Mouse (Mus musculus): Measurements from ENCODE around the gene Brca1. TPM values are rescaled to one million over a fixed set of nuclear protein-coding genes. Genes with fewer than 3 reads are reported as not detected.

Brca1 gene
- polyA plus RNA-seq, 1 experiment = 0.67 TPM

- no peak for DNase-seq
- no peak for TF ChIP-seq POLR2A (IDR thresholded peaks at IDR 0.05; ENCODE audit: borderline replicate concordance, insufficient read depth, low read length)
- TF ChIP-seq CTCF (IDR thresholded peaks at IDR 0.05; ENCODE audit: borderline replicate concordance, insufficient read depth, low read depth, low read length) = no peak
- no peak overlapping the region for H3K27ac ChIP-seq (ENCODE audit: insufficient read depth, low read length)
- WGBS = 22% methylated on average over 9 of the region's 9 CpGs
- peaks cover 2% of the 10 kb centered on the region; the same call in 1 of the 2 replicates for H3K4me1 ChIP-seq (ENCODE audit: control insufficient read depth, insufficient read depth, low read length)
- no peak overlapping the region for H3K4me3 ChIP-seq (replicated peaks; ENCODE audit: insufficient read depth, low read depth, low read length)
- no peaks in the 10 kb centered on the region for H3K27me3 ChIP-seq (ENCODE audit: control insufficient read depth, insufficient read depth, low read length)
Observed at GRCm38 (mm10) chr11:101525936-101526595, 25.7 kb downstream of the Brca1 start.

GRCm38 (mm10) chr11:101525056-101525455 is 26.7 kb downstream of the Brca1 start:
- no peak overlapping the region for H3K4me3 ChIP-seq (replicated peaks; ENCODE audit: insufficient read depth, low read depth, low read length)
- no peaks in the 10 kb centered on the region for H3K27me3 ChIP-seq (ENCODE audit: control insufficient read depth, insufficient read depth, low read length)
- peaks cover 2% of the 10 kb centered on the region; the same call in 1 of the 2 replicates for H3K4me1 ChIP-seq (ENCODE audit: control insufficient read depth, insufficient read depth, low read length)
- WGBS = 11% methylated on average over 10 of the region's 10 CpGs
- no peak overlapping the region for H3K27ac ChIP-seq (ENCODE audit: insufficient read depth, low read length)
- TF ChIP-seq POLR2A (IDR thresholded peaks at IDR 0.05; ENCODE audit: borderline replicate concordance, insufficient read depth, low read length) (no peak), CTCF (IDR thresholded peaks at IDR 0.05; ENCODE audit: borderline replicate concordance, insufficient read depth, low read depth, low read length) (no peak)
- DNase-seq = no peak

GRCm38 (mm10) chr11:101524446-101524845 is 27.3 kb downstream of the Brca1 start:
- no peaks in the 10 kb centered on the region for H3K27me3 ChIP-seq (ENCODE audit: control insufficient read depth, insufficient read depth, low read length)
- DNase-seq = no peak
- TF ChIP-seq CTCF (IDR thresholded peaks at IDR 0.05; ENCODE audit: borderline replicate concordance, insufficient read depth, low read depth, low read length) (no peak), POLR2A (IDR thresholded peaks at IDR 0.05; ENCODE audit: borderline replicate concordance, insufficient read depth, low read length) (no peak)
- H3K4me1 ChIP-seq (ENCODE audit: control insufficient read depth, insufficient read depth, low read length) = peaks cover 2% of the 10 kb centered on the region; the same call in 1 of the 2 replicates
- WGBS = 86% methylated on average over 8 of the region's 8 CpGs
- no peak overlapping the region for H3K4me3 ChIP-seq (replicated peaks; ENCODE audit: insufficient read depth, low read depth, low read length)
- H3K27ac ChIP-seq (ENCODE audit: insufficient read depth, low read length) = no peak overlapping the region

- no peak overlapping the region for H3K27ac ChIP-seq (ENCODE audit: insufficient read depth, low read length)
- DNase-seq = no peak
- WGBS = 91% methylated on average over 6 of the region's 6 CpGs
- no peak for TF ChIP-seq CTCF (IDR thresholded peaks at IDR 0.05; ENCODE audit: borderline replicate concordance, insufficient read depth, low read depth, low read length)
- TF ChIP-seq POLR2A (IDR thresholded peaks at IDR 0.05; ENCODE audit: borderline replicate concordance, insufficient read depth, low read length) = no peak
- H3K4me1 ChIP-seq (ENCODE audit: control insufficient read depth, insufficient read depth, low read length) = no peaks in the 10 kb centered on the region
- H3K4me3 ChIP-seq (replicated peaks; ENCODE audit: insufficient read depth, low read depth, low read length) = no peak overlapping the region
- H3K27me3 ChIP-seq (ENCODE audit: control insufficient read depth, insufficient read depth, low read length) = no peaks in the 10 kb centered on the region
Observed at GRCm38 (mm10) chr11:101519364-101519763, 32.4 kb downstream of the Brca1 start.

GRCm38 (mm10) chr11:101518937-101519336 is 32.8 kb downstream of the Brca1 start:
- no peak for TF ChIP-seq POLR2A (IDR thresholded peaks at IDR 0.05; ENCODE audit: borderline replicate concordance, insufficient read depth, low read length)
- peak; percentile 17; the same call in 1 of the 2 replicates for TF ChIP-seq CTCF (IDR thresholded peaks at IDR 0.05; ENCODE audit: borderline replicate concordance, insufficient read depth, low read depth, low read length)
- Histone ChIP-seq H3K4me3 (replicated peaks; ENCODE audit: insufficient read depth, low read depth, low read length) (no peak overlapping the region), H3K4me1 (ENCODE audit: control insufficient read depth, insufficient read depth, low read length) (no peaks in the 10 kb centered on the region), H3K27ac (ENCODE audit: insufficient read depth, low read length) (no peak overlapping the region), H3K27me3 (ENCODE audit: control insufficient read depth, insufficient read depth, low read length) (no peaks in the 10 kb centered on the region)
- DNase-seq = no peak
- 34% methylated on average over 5 of the region's 5 CpGs for WGBS

GRCm38 (mm10) chr11:101507090-101507489 is 44.7 kb downstream of the Brca1 start:
- Histone ChIP-seq H3K4me1 (ENCODE audit: control insufficient read depth, insufficient read depth, low read length) (no peaks in the 10 kb centered on the region), H3K4me3 (replicated peaks; ENCODE audit: insufficient read depth, low read depth, low read length) (no peak overlapping the region), H3K27me3 (ENCODE audit: control insufficient read depth, insufficient read depth, low read length) (no peaks in the 10 kb centered on the region), H3K27ac (ENCODE audit: insufficient read depth, low read length) (no peak overlapping the region)
- WGBS = 93% methylated on average over 7 of the region's 7 CpGs
- DNase-seq = no peak
- no peak for TF ChIP-seq CTCF (IDR thresholded peaks at IDR 0.05; ENCODE audit: borderline replicate concordance, insufficient read depth, low read depth, low read length)
- no peak for TF ChIP-seq POLR2A (IDR thresholded peaks at IDR 0.05; ENCODE audit: borderline replicate concordance, insufficient read depth, low read length)

GRCm38 (mm10) chr11:101506269-101506780 is 45.4 kb downstream of the Brca1 start:
- no peak for TF ChIP-seq POLR2A (IDR thresholded peaks at IDR 0.05; ENCODE audit: borderline replicate concordance, insufficient read depth, low read length)
- Histone ChIP-seq H3K4me3 (replicated peaks; ENCODE audit: insufficient read depth, low read depth, low read length) (no peak overlapping the region), H3K27me3 (ENCODE audit: control insufficient read depth, insufficient read depth, low read length) (no peaks in the 10 kb centered on the region), H3K27ac (ENCODE audit: insufficient read depth, low read length) (no peak overlapping the region), H3K4me1 (ENCODE audit: control insufficient read depth, insufficient read depth, low read length) (no peaks in the 10 kb centered on the region)
- DNase-seq = no peak
- 55% methylated on average over 5 of the region's 5 CpGs for WGBS

GRCm38 (mm10) chr11:101486126-101486525 is 65.6 kb downstream of the Brca1 start:
- TF ChIP-seq POLR2A (IDR thresholded peaks at IDR 0.05; ENCODE audit: borderline replicate concordance, insufficient read depth, low read length) (no peak), CTCF (IDR thresholded peaks at IDR 0.05; ENCODE audit: borderline replicate concordance, insufficient read depth, low read depth, low read length) (no peak)
- Histone ChIP-seq H3K27me3 (ENCODE audit: control insufficient read depth, insufficient read depth, low read length) (no peaks in the 10 kb centered on the region), H3K4me3 (replicated peaks; ENCODE audit: insufficient read depth, low read depth, low read length) (no peak overlapping the region), H3K4me1 (ENCODE audit: control insufficient read depth, insufficient read depth, low read length) (no peaks in the 10 kb centered on the region), H3K27ac (ENCODE audit: insufficient read depth, low read length) (no peak overlapping the region)
- WGBS = 65% methylated on average over 6 of the region's 6 CpGs
- DNase-seq = no peak

Measured in cerebellum, adult 2 months (tissue).